Mouse (Mus musculus): ENCODE results near the gene Mst1. TPM values are rescaled to one million over a fixed set of nuclear protein-coding genes. Genes with fewer than 3 reads are reported as not detected.
A peak's percentile ranks its signal among the peaks of the same experiment; 100 is the strongest.

The Mst1 gene
- total RNA-seq, 2 experiments from 2014 or later = not detected

GRCm38 (mm10) chr9:108121170-108121969, 41.1 kb downstream of the Mst1 start:
- DNase-seq = peak; percentile 64
- intact Hi-C loops (cut with DNase I; ENCODE audit: low total_unique reads) = no loop called here

GRCm38 (mm10) chr9:108123916-108124315, 43.7 kb downstream of the Mst1 start:
- DNase-seq = no peak
- intact Hi-C loops (cut with DNase I; ENCODE audit: low total_unique reads) = no loop called here

DNA sequence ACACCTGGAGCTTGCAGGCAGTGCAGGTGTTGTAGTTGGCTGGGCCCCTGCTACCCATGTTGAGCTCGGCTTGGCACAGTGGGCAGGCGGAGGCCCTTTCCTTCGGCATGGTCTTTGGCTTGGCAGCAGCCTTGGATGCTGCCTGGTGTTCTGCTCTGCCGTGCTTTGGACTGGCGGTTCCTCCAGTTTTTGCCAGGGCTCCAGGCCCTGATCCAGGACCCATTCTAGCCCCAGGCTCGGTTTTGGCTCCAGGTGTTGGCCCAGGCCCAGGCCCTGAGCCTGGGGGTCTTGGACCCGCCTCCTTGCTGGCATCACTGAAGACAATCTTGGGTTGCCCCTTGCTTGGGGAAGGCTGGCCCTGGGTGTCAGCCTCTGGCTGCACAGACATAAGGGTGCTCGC, 45.5 kb downstream of the Mst1 start:
- DNase-seq = no peak
- intact Hi-C loops (cut with DNase I; ENCODE audit: low total_unique reads) = no loop called here

- no peak for DNase-seq
- intact Hi-C loops (cut with DNase I; ENCODE audit: low total_unique reads) = no loop called here
Measured at GRCm38 (mm10) chr9:108126436-108127180, 46.4 kb downstream of the Mst1 start.

GRCm38 (mm10) chr9:108128248-108128647, 48.0 kb downstream of the Mst1 start:
- intact Hi-C loops (cut with DNase I; ENCODE audit: low total_unique reads) = no loop called here
- no peak for DNase-seq

- DNase-seq = no peak
- intact Hi-C loops (cut with DNase I; ENCODE audit: low total_unique reads) = no loop called here
Measured at GRCm38 (mm10) chr9:108129042-108129948, 49.1 kb downstream of the Mst1 start.

- intact Hi-C loops (cut with DNase I; ENCODE audit: low total_unique reads) = no loop called here
Measured at GRCm38 (mm10) chr9:108131502-108131901, 51.3 kb downstream of the Mst1 start.

GRCm38 (mm10) chr9:108132373-108132772, 52.1 kb downstream of the Mst1 start:
- no peak for DNase-seq
- intact Hi-C loops (cut with DNase I; ENCODE audit: low total_unique reads) = no loop called here

More at GRCm38 (mm10) chr9:108131502-108131901, 51.3 kb downstream of the Mst1 start:
- DNase-seq = no peak

DNA sequence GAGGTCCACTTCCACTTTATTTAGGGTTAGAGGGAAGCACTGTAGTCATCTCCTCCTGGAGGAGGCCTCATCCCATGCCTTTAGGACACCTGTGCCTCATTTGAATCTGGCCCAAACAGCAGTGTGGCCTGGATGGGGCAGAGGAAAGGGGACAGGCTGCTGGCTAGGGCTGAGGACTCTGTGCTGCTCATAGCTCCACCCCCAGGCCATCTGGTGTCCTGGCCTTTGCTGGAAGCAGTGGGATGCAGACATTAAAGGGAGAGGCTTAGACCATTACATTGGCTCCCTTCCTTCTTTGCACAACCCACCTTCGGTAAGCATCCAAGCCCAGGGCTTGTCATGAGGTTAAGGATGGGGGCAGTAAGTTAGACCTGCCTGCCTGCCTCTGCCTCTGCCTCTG, 53.2 kb downstream of the Mst1 start:
- no peak for DNase-seq
- intact Hi-C loops (cut with DNase I; ENCODE audit: low total_unique reads) = no loop called here

Small RNAs within 50 kb of the gene (microRNA-seq; reads per million reads assigned to microRNA genes)
- gene Gm47303 (0 reads per million in 2 experiments), gene Mir7088 (0 reads per million in 2 experiments)

Other genes with a start within 250 kb of the Mst1 start
- gene Rbm6, start 207.2 kb upstream of the Mst1 start, total RNA-seq (2021) = 10 to 100 TPM; 18.0 to 19.7 TPM
- 1 to 10 TPM; 5.9 to 6.7 TPM for gene Mon1a, start 192.3 kb upstream of the Mst1 start, total RNA-seq (2021)
- 1 to 10 TPM; 1.2 to 1.8 TPM for gene Mst1r, start 173.6 kb upstream of the Mst1 start, total RNA-seq (2021)
- gene Actl11, start 152.0 kb upstream of the Mst1 start, total RNA-seq (2021) = not detected
- gene Camkv, start 144.8 kb upstream of the Mst1 start, total RNA-seq (2021) = under 1 TPM; 0.16 to 0.24 TPM
- gene Traip, start 130.3 kb upstream of the Mst1 start, total RNA-seq (2021) = 1 to 10 TPM in 1 of 2 experiments, under 1 TPM in 1; 0.97 to 1.1 TPM
- gene Uba7, start 104.9 kb upstream of the Mst1 start, total RNA-seq (2021) = 1 to 10 TPM; 2.6 to 4.0 TPM
- gene Gm20661, start 97.4 kb upstream of the Mst1 start, total RNA-seq (2021) = under 1 TPM in 1 of 2 experiments, not detected in 1; 0.33 TPM
- gene Inka1, start 94.6 kb upstream of the Mst1 start, total RNA-seq (2021) = 1 to 10 TPM; 6.0 to 7.6 TPM
- 1 to 10 TPM in 1 of 2 experiments, under 1 TPM in 1; 0.68 to 1.1 TPM for gene Cdhr4, start 87.9 kb upstream of the Mst1 start, total RNA-seq (2021)
- gene Gm20662, start 84.1 kb upstream of the Mst1 start, total RNA-seq (2021) = not detected
- 10 to 100 TPM; 26.3 to 28.8 TPM for gene Ip6k1, start 77.9 kb upstream of the Mst1 start, total RNA-seq (2021)
- gene Gmppb, start 31.2 kb upstream of the Mst1 start, total RNA-seq (2021) = 1 to 10 TPM; 4.7 to 8.3 TPM
- gene Amigo3, start 27.3 kb upstream of the Mst1 start, total RNA-seq (2021) = 1 to 10 TPM; 1.0 to 2.4 TPM
- 100 to 1,000 TPM; 154 to 161 TPM for gene Rnf123, start 2.9 kb downstream of the Mst1 start, total RNA-seq (2021)
- gene Apeh, start 14.2 kb downstream of the Mst1 start, total RNA-seq (2021) = 10 to 100 TPM; 37.9 to 38.3 TPM
- gene Bsn, start 109.9 kb downstream of the Mst1 start, total RNA-seq (2021) = under 1 TPM; 0.11 to 0.29 TPM
- 100 to 1,000 TPM; 232 to 238 TPM for gene Dag1, start 183.5 kb downstream of the Mst1 start, total RNA-seq (2021)
- gene Nicn1, start 210.0 kb downstream of the Mst1 start, total RNA-seq (2021) = 1 to 10 TPM; 9.3 to 9.8 TPM
- gene Amt, start 216.4 kb downstream of the Mst1 start, total RNA-seq (2021) = 1 to 10 TPM in 1 of 2 experiments, under 1 TPM in 1; 0.76 to 1.3 TPM
- 100 to 1,000 TPM; 159 to 177 TPM for gene Rhoa, start 225.7 kb downstream of the Mst1 start, total RNA-seq (2021)
- 10 to 100 TPM; 24.7 to 26.9 TPM for gene Tcta, start 225.7 kb downstream of the Mst1 start, total RNA-seq (2021)

All from gastrocnemius, postnatal 14 days (tissue).